Mouse (Mus musculus) heart, embryonic 14.5 days (tissue): ENCODE data around the gene Gm9945. TPM values are rescaled to one million over a fixed set of nuclear protein-coding genes. Genes with fewer than 3 reads are reported as not detected.

Experiments
- ATAC-seq: fragments of 200-750 bp; cut with Nextera tagmentation; 2 replicates; pipeline ENCODE4 v1.8.0; 2017; ENCODE audit warnings: low read depth, moderate TSS enrichment; ENCODE audit not compliant: insufficient number of reproducible peaks, insufficient read depth, low FRiP score
- H3K27ac ChIP-seq, 2 experiments: fragments of 200-500 bp in 1 of 2; fragments of 300-500 bp in 1 of 2; sonication (generic) in 1 of 2; replicated peaks in 1 of 2; 2 replicates each; pipeline ENCODE4 v1.5.1; 2012 to 2014; ENCODE audit warnings: low read depth in 2 of 2, low read length in 2 of 2, control low read depth in 1 of 2, mild to moderate bottlenecking in 1 of 2, mixed read lengths in 1 of 2; ENCODE audit not compliant: control insufficient read depth in 1 of 2, insufficient read depth in 1 of 2
- H3K27me3 ChIP-seq: fragments of 300-500 bp; sonication (generic); 2 replicates; pipeline ENCODE4 v1.6.1; 2014; ENCODE audit warnings: mild to moderate bottlenecking, low read length, control low read depth; ENCODE audit not compliant: control insufficient read depth, insufficient read depth
- H3K36me3 ChIP-seq: fragments of 300-500 bp; sonication (generic); 2 replicates; pipeline ENCODE4 v1.6.1; 2014; ENCODE audit warnings: mild to moderate bottlenecking, control low read depth, low read length, mixed read lengths; ENCODE audit not compliant: control insufficient read depth, insufficient read depth
- H3K4me1 ChIP-seq, 2 experiments: fragments of 200-500 bp in 1 of 2; fragments of 300-500 bp in 1 of 2; sonication (generic) in 1 of 2; 2 replicates each; pipeline ENCODE4 v1.6.1; 2012 to 2014; ENCODE audit warnings: low read length in 2 of 2, control low read depth in 1 of 2, mixed read lengths in 1 of 2; ENCODE audit not compliant: control insufficient read depth in 2 of 2, insufficient read depth in 2 of 2
- H3K4me2 ChIP-seq: fragments of 300-500 bp; sonication (generic); 2 replicates; pipeline ENCODE4 v1.6.1; 2014; ENCODE audit warnings: mild to moderate bottlenecking, low read length
- H3K4me3 ChIP-seq, 2 experiments: fragments of 200-500 bp in 1 of 2; fragments of 300-500 bp in 1 of 2; sonication (generic) in 1 of 2; 2 replicates each; pipeline ENCODE4 v1.5.1; 2012 to 2014; ENCODE audit warnings: low read length in 2 of 2, mild to moderate bottlenecking in 2 of 2, control low read depth in 1 of 2, low read depth in 1 of 2, moderate library complexity in 1 of 2; ENCODE audit not compliant: control insufficient read depth in 1 of 2, insufficient read depth in 1 of 2
- H3K9ac ChIP-seq: fragments of 300-500 bp; sonication (generic); 2 replicates; pipeline ENCODE4 v1.6.1; 2014; ENCODE audit warnings: mild to moderate bottlenecking, low read length
- H3K9me3 ChIP-seq: fragments of 300-500 bp; sonication (generic); 2 replicates; pipeline ENCODE4 v1.6.1; 2016; ENCODE audit warnings: low read length, control low read depth; ENCODE audit not compliant: control insufficient read depth
- WGBS: fragments of 180-500 bp; shearing (Covaris S2); extraction: QIAGEN DNeasy Blood & Tissue Kit; methylation state at CpG from one replicate; pipeline ENCODE4 v1.1.7; 2014; 5-methylcytosine and 5-hydroxymethylcytosine counted together
- polyA plus RNA-seq: library from polyadenylated mRNA; unstranded; fragments of >200 nt; fragmentation: Nextera tagmentation; extraction: Ambion mirVana; gene quantifications from 2 replicates; pipeline ENCODE4 v1.2.1, GENCODE M21; 2014

Gm9945 gene
- polyA plus RNA-seq, 1 experiment from 2014 or later, result not detected

DNA sequence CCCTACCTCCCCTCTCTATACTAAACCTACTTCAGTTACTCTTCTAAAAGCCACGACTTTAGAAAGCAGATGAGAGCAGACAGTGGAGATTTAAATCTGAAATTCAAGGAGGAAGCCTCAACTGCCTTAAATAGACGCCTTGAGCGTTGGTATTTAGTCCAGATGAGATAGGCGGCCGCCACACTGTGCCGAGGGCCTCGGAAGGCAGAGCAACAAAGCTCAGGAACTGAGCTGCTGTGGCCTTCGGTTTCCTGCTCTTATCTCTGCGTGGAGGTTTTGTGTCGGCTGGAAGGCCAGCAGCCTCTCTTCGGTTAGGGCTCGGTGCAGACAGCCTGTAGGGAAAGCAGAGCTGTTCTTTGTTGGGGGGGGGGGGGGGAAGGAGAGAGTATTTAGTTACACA lies 38.0 kb upstream of the Gm9945 start:
- Histone ChIP-seq H3K27ac (peak overlapping the region; percentile 87 to 88), H3K4me2 (peak overlapping the region; percentile 47), H3K9me3 (no peaks in the 10 kb centered on the region), H3K4me1 (peaks cover 4 to 12% of the 10 kb centered on the region in 2 experiments; a peak in 3 of 4 replicates), H3K4me3 (no peak overlapping the region), H3K27me3 (no peaks in the 10 kb centered on the region), H3K9ac (peak overlapping the region; percentile 59), H3K36me3 (no peaks in the 10 kb centered on the region)
- 2% methylated on average over 12 of the region's 12 CpGs for WGBS
- 0 out of 2 replicates have a peak, but pooled peaks have one; percentile 37 for ATAC-seq

DNA sequence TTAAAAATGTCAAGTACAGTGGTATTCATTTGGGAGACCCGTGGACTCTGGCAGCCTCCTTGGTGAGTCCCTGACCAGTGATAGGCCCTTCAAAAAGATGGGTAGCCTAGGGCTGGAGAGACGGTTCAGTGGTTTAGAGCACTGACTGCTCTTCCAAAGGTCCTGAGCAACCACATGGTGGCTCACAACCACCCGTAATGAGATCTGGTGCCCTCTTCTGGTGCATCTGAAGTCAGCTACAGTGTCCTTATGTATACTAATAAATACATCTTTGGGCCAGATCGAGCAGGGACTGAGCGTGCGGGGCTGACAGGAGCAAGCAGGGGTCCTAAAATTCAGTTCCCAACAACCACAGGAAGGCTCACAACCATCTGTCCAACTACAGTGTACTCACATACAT lies 36.1 kb upstream of the Gm9945 start:
- no peak overlapping the region for H3K4me2 ChIP-seq
- no peak overlapping the region for H3K27ac ChIP-seq
- H3K9me3 ChIP-seq, result no peaks in the 10 kb centered on the region
- H3K27me3 ChIP-seq, result no peaks in the 10 kb centered on the region
- H3K9ac ChIP-seq, result no peak overlapping the region
- no peaks in the 10 kb centered on the region for H3K36me3 ChIP-seq
- H3K4me1 ChIP-seq, result peaks cover 5 to 12% of the 10 kb centered on the region in 2 experiments; a peak in 3 of 4 replicates
- WGBS, result 36% methylated on average over 6 of the region's 6 CpGs
- ATAC-seq, result no peak
- no peak overlapping the region for H3K4me3 ChIP-seq

DNA sequence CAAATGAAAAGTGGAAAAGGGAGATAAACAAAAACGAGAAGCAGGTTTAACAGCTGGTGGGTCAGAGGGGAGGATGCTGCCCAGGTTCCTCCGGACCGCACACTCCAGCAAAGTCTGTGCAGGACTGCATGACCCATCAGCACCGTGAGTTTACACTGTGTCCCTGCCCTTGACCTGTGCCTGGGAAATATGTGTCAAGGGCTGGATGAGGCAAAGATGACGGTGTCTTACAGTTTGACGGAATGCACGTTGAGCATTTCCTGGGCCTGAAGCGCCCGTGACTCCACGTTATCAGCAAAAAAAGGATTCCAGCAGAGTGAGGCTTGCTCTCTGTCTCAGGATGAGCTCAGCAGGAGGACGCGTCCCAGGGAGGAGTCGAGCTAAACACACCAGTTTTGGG lies 34.4 kb upstream of the Gm9945 start:
- Histone ChIP-seq H3K4me1 (peaks cover 7 to 12% of the 10 kb centered on the region in 2 experiments; a peak in 3 of 4 replicates), H3K4me3 (no peak overlapping the region), H3K4me2 (no peak overlapping the region), H3K36me3 (no peaks in the 10 kb centered on the region), H3K9ac (no peak overlapping the region), H3K9me3 (no peaks in the 10 kb centered on the region), H3K27me3 (no peaks in the 10 kb centered on the region), H3K27ac (no peak overlapping the region)
- no peak for ATAC-seq
- 30% methylated on average over 13 of the region's 13 CpGs for WGBS

DNA sequence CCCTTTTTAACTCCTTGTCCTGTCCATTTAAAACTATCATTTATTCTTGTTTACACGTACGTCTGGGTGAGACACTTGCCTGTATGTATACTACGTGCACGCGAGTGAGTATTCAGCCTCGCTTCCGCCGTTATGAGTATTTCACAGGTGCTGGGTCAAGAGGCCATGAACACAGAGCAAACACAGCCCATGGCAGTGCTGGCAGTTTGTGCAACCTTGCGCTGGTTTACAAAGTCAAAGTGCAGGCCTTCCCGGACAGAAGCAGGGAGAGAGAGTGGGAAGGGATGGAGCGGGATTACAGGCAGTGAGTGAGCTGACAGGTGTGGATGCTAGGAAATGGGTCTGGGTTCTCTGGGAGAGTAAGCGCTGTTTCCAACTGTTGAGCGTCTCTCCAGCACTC lies 33.8 kb upstream of the Gm9945 start:
- ATAC-seq, result no peak
- Histone ChIP-seq H3K4me1 (peaks cover 8 to 12% of the 10 kb centered on the region in 2 experiments; a peak in 3 of 4 replicates), H3K9ac (no peak overlapping the region), H3K9me3 (no peaks in the 10 kb centered on the region), H3K27me3 (no peaks in the 10 kb centered on the region), H3K4me3 (no peak overlapping the region), H3K4me2 (no peak overlapping the region), H3K27ac (no peak overlapping the region), H3K36me3 (no peaks in the 10 kb centered on the region)
- 90% methylated on average over 13 of the region's 13 CpGs for WGBS

DNA sequence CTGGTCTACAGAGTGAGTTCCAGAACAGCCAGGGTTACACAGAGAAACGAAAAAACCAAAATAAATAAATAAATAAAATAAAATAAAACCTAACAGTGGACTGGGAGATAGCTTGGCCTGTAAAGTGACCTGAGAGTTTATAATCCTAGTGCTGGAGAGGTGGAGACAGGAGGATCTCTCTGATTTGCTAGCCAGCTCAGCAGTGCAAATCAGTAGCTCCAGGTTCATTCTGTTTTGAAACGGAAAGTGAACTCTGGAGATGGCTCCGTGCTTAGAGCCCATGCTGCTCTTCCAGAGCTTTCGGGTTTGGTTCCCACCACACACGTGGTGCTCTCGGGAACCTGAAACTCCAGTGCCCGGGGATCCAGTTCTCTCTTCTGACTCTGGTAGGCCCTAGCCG lies 32.0 kb upstream of the Gm9945 start:
- no peaks in the 10 kb centered on the region for H3K36me3 ChIP-seq
- peaks cover 3 to 4% of the 10 kb centered on the region in 2 experiments; a peak in 2 of 4 replicates for H3K4me1 ChIP-seq
- H3K9ac ChIP-seq, result no peak overlapping the region
- H3K4me3 ChIP-seq, result no peak overlapping the region
- no peaks in the 10 kb centered on the region for H3K27me3 ChIP-seq
- H3K9me3 ChIP-seq, result no peaks in the 10 kb centered on the region
- no peak overlapping the region for H3K4me2 ChIP-seq
- no peak overlapping the region for H3K27ac ChIP-seq
- WGBS, result 83% methylated on average over 8 of the region's 8 CpGs
- no peak for ATAC-seq

DNA sequence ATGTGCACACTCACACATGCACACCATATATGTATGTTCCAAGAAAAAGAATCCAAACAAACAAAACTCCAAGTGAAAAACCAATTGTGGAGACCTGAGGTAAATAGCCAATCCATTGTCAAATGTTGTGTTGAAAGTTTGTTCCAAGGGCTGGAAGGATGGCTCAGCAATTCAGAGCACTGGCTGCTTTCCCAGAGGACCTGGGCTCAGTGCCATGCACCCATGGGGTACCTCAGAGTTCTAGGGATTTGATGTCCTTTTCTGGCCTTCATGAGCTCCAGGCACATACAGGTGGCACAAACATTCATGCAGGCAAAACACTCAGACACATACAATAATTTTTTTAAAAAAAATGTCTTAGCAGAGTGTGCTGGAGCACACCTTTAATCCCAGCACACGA lies 31.4 kb upstream of the Gm9945 start:
- Histone ChIP-seq H3K4me3 (no peak overlapping the region), H3K9ac (no peak overlapping the region), H3K4me2 (no peak overlapping the region), H3K4me1 (peaks cover 3 to 4% of the 10 kb centered on the region in 2 experiments; a peak in 2 of 4 replicates), H3K9me3 (no peaks in the 10 kb centered on the region), H3K27me3 (no peaks in the 10 kb centered on the region), H3K36me3 (no peaks in the 10 kb centered on the region), H3K27ac (no peak overlapping the region)
- WGBS, result 72% methylated on average over 1 of the region's 1 CpGs
- no peak for ATAC-seq

DNA sequence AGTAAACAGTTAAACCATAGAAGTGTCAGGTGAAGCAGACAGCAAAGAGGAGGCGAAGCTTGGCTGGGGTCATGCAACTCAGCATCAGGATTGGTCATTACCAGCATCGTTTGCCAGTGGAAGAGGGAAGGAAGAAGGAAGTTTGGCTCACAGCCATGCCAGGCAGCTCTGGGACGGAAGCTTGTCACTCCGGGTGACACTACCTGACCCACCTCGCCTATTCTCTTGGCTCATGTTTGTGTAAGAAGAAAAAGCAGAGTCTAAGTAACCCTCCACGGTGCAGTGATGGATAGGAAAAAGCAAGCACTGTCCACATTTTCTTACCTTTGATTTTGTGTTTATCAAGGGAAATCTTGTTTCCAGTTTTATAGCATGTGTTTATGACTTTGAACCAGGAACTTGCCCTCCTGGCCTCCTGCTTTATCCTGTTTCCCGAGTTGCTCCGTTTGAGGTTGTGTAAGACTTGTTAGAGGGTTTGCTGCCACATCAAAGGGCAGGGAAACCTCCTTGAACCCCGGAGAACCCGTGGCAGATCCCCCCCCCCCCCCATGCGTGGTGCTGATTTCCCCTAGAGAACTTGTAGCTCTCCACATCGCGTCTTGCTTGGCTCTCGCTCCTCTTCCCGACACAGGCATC lies 29.8 kb upstream of the Gm9945 start:
- ATAC-seq, result no peak
- WGBS, result 28% methylated on average over 15 of the region's 15 CpGs
- H3K4me1 ChIP-seq, result peaks cover 3 to 4% of the 10 kb centered on the region in 2 experiments; a peak in 2 of 4 replicates
- H3K36me3 ChIP-seq, result no peaks in the 10 kb centered on the region
- no peak overlapping the region for H3K4me2 ChIP-seq
- H3K27ac ChIP-seq, result no peak overlapping the region
- no peak overlapping the region for H3K4me3 ChIP-seq
- no peak overlapping the region for H3K9ac ChIP-seq
- no peaks in the 10 kb centered on the region for H3K9me3 ChIP-seq
- H3K27me3 ChIP-seq, result no peaks in the 10 kb centered on the region

DNA sequence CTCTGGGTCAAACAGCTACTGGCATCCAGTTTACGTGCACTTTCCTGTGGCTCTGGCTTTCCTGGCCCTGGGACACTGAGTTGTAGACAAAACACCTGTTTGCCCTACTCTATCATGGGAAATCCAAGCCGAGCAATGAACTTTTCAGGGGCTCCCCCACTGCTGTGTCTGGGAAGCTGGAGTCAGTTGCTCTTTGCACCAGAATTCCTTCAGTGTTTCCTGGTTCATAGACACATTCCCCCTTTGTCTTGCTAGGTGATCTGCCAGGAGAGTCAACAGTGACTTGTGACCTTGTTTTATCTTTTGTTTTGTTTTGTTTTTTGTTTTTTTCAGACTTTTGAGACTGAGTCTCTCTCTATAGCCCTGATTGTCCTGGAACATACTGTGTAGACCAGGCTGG lies 28.6 kb upstream of the Gm9945 start:
- Histone ChIP-seq H3K9ac (no peak overlapping the region), H3K9me3 (no peaks in the 10 kb centered on the region), H3K27me3 (no peaks in the 10 kb centered on the region), H3K4me2 (no peak overlapping the region), H3K4me3 (no peak overlapping the region), H3K4me1 (peaks cover 0 to 4% of the 10 kb centered on the region in 2 experiments; a peak in 2 of 4 replicates), H3K27ac (no peak overlapping the region), H3K36me3 (no peaks in the 10 kb centered on the region)
- ATAC-seq, result no peak
- 55% methylated on average over 2 of the region's 2 CpGs for WGBS
